ENCODE assay signal across 11 mouse cellular contexts in genomic region chr8:70772890-70773289, GRCm38 (mm10). TPM values are rescaled to one million over a fixed set of nuclear protein-coding genes. Genes with fewer than 3 reads are reported as not detected.
DNase-seq lines count a peak whose midpoint lies in the region; ATAC-seq and TF ChIP-seq lines count a peak whose summit lies in the region.
"Had no signal": no experiment of that assay in that cellular context is flagged by ENCODE, and none has a peak within 500 bp of the region (broad histone marks: within the 10 kb centered on the region; RNA-seq: fewer than 3 reads in every experiment).

No protein-coding gene starts in this region.

- WGBS in forebrain, postnatal 0 days, result 87% methylated on average over 9 of the region's 9 CpGs
- 92% methylated on average over 9 of the region's 9 CpGs for WGBS in forebrain, embryonic 10.5 days
- WGBS in lung, embryonic 16.5 days, result 76% methylated on average over 9 of the region's 9 CpGs
- WGBS in lung, adult 2 months, result 64% methylated on average over 9 of the region's 9 CpGs
- 82% methylated on average over 9 of the region's 9 CpGs for WGBS in embryonic facial prominence, embryonic 14.5 days
- WGBS in neural tube, embryonic 13.5 days, result 91% methylated on average over 9 of the region's 9 CpGs

- H3K9ac ChIP-seq in forebrain, postnatal 0 days, result peak overlapping the region; percentile 100; the same call in 1 of the 2 replicates
- H3K9ac ChIP-seq in lung, embryonic 16.5 days (ENCODE audit: low read length), result peak overlapping the region; percentile 9; the same call in 1 of the 2 replicates
- H3K9ac ChIP-seq in embryonic facial prominence, embryonic 14.5 days (ENCODE audit: low read depth, low read length), result 0 out of 2 replicates have a peak overlapping the region, but pooled peaks have one; percentile 46
- peak overlapping the region; percentile 94; the same call in 1 of the 2 replicates for H3K9ac ChIP-seq in neural tube, embryonic 13.5 days

- peaks cover 62% of the 10 kb centered on the region for H3K36me3 ChIP-seq in forebrain, postnatal 0 days (ENCODE audit: insufficient read depth)
- peaks cover 73% of the 10 kb centered on the region for H3K36me3 ChIP-seq in forebrain, embryonic 10.5 days (replicated peaks)
- H3K36me3 ChIP-seq in lung, embryonic 16.5 days (ENCODE audit: control insufficient read depth, insufficient read depth, low read length), result peaks cover 23% of the 10 kb centered on the region
- peaks cover 63% of the 10 kb centered on the region for H3K36me3 ChIP-seq in embryonic facial prominence, embryonic 14.5 days (ENCODE audit: control insufficient read depth, insufficient read depth, low read length)
- H3K36me3 ChIP-seq in neural tube, embryonic 13.5 days, result peaks cover 67% of the 10 kb centered on the region

- ATAC-seq in forebrain, postnatal 0 days, result no peak
- ATAC-seq in lung, embryonic 16.5 days (ENCODE audit: low read depth), result no peak
- no peak for ATAC-seq in embryonic facial prominence, embryonic 14.5 days (ENCODE audit: low read depth)
- no peak for ATAC-seq in neural tube, embryonic 13.5 days (ENCODE audit: low read depth)
- ATAC-seq in erythroid progenitor cell, adult 5-6 weeks (replicated peaks; ENCODE audit: low FRiP score, poor library complexity, severe bottlenecking), result no peak

- no peak for DNase-seq in forebrain, postnatal 0 days
- no peak for DNase-seq in forebrain, embryonic 10.5 days (ENCODE audit: extremely low spot score, low spot score)
- DNase-seq in lung, adult 2 months, result no peak
- DNase-seq in embryonic facial prominence, embryonic 14.5 days (ENCODE audit: low spot score), result no peak
- DNase-seq in frontal cortex, postnatal 36 days (ENCODE audit: low spot score in 2 of 2), result no peak
- DNase-seq: kidney, postnatal 10 days had no signal

- no peaks in the 10 kb centered on the region for H3K9me3 ChIP-seq in forebrain, postnatal 0 days (ENCODE audit: low read length)
- no peaks in the 10 kb centered on the region for H3K9me3 ChIP-seq in forebrain, embryonic 10.5 days
- no peaks in the 10 kb centered on the region for H3K9me3 ChIP-seq in lung, embryonic 16.5 days (ENCODE audit: control insufficient read depth, low read length)
- no peaks in the 10 kb centered on the region for H3K9me3 ChIP-seq in embryonic facial prominence, embryonic 14.5 days (ENCODE audit: control insufficient read depth, low read length)
- H3K9me3 ChIP-seq in neural tube, embryonic 13.5 days, result no peaks in the 10 kb centered on the region
- H3K9me3 ChIP-seq: midbrain, embryonic 12.5 days had no signal

- H3K4me1 ChIP-seq in forebrain, postnatal 0 days (ENCODE audit: insufficient read depth), result peaks cover 20% of the 10 kb centered on the region
- peaks cover 64% of the 10 kb centered on the region for H3K4me1 ChIP-seq in forebrain, embryonic 10.5 days
- H3K4me1 ChIP-seq in lung, embryonic 16.5 days (replicated peaks; ENCODE audit: control insufficient read depth, insufficient read depth, low read length), result peaks cover 41% of the 10 kb centered on the region
- peaks cover 8% of the 10 kb centered on the region for H3K4me1 ChIP-seq in lung, adult 2 months (ENCODE audit: control insufficient read depth, insufficient read depth, low read length)
- peaks cover 34% of the 10 kb centered on the region for H3K4me1 ChIP-seq in embryonic facial prominence, embryonic 14.5 days (ENCODE audit: control insufficient read depth, insufficient read depth, low read length)
- peaks cover 46% of the 10 kb centered on the region for H3K4me1 ChIP-seq in neural tube, embryonic 13.5 days (replicated peaks)

- no peak for TF ChIP-seq CTCF in forebrain, postnatal 0 days (IDR thresholded peaks at IDR 0.05; ENCODE audit: low read depth)
- TF ChIP-seq CTCF in lung, adult 2 months (IDR thresholded peaks at IDR 0.05; ENCODE audit: insufficient read depth, low read length), result no peak

- TF ChIP-seq POLR2A in lung, adult 2 months (IDR thresholded peaks at IDR 0.05; ENCODE audit: borderline replicate concordance, extremely low read depth, low read depth, low read length), result no peak

- H3K4me2 ChIP-seq in forebrain, postnatal 0 days (ENCODE audit: low read depth), result no peak overlapping the region
- H3K4me2 ChIP-seq in lung, embryonic 16.5 days (ENCODE audit: low read depth, low read length), result no peak overlapping the region
- H3K4me2 ChIP-seq in embryonic facial prominence, embryonic 14.5 days (ENCODE audit: low read depth, low read length), result peak overlapping the region; percentile 30; the same call in 1 of the 2 replicates
- H3K4me2 ChIP-seq in neural tube, embryonic 13.5 days, result no peak overlapping the region
- H3K4me2 ChIP-seq: midbrain, embryonic 12.5 days had no signal

- H3K27ac ChIP-seq in forebrain, postnatal 0 days (ENCODE audit: low read depth, low read length), result no peak overlapping the region
- no peak overlapping the region for H3K27ac ChIP-seq in forebrain, embryonic 10.5 days
- peak overlapping the region; percentile 74 for H3K27ac ChIP-seq in lung, embryonic 16.5 days (ENCODE audit: low read length)
- H3K27ac ChIP-seq in embryonic facial prominence, embryonic 14.5 days (replicated peaks; ENCODE audit: low read depth, low read length), result peak overlapping the region; percentile 67
- peak overlapping the region; percentile 77 for H3K27ac ChIP-seq in neural tube, embryonic 13.5 days (replicated peaks)
- H3K27ac ChIP-seq: midbrain, embryonic 12.5 days had no signal

- no peak overlapping the region for H3K4me3 ChIP-seq in forebrain, postnatal 0 days (ENCODE audit: low read depth, low read length)
- no peak overlapping the region for H3K4me3 ChIP-seq in forebrain, embryonic 10.5 days
- H3K4me3 ChIP-seq in lung, embryonic 16.5 days (ENCODE audit: low read length), result no peak overlapping the region
- H3K4me3 ChIP-seq in lung, adult 2 months (replicated peaks; ENCODE audit: extremely low read depth, low read depth, low read length), result no peak overlapping the region
- no peak overlapping the region for H3K4me3 ChIP-seq in embryonic facial prominence, embryonic 14.5 days (ENCODE audit: low read depth, low read length)
- no peak overlapping the region for H3K4me3 ChIP-seq in neural tube, embryonic 13.5 days
- H3K4me3 ChIP-seq: midbrain, embryonic 12.5 days had no signal

- H3K27me3 ChIP-seq in forebrain, postnatal 0 days (ENCODE audit: insufficient read depth, low read length), result no peaks in the 10 kb centered on the region
- H3K27me3 ChIP-seq in forebrain, embryonic 10.5 days (ENCODE audit: poor library complexity, severe bottlenecking), result peaks cover 22% of the 10 kb centered on the region
- H3K27me3 ChIP-seq in lung, embryonic 16.5 days (ENCODE audit: control insufficient read depth, insufficient read depth, low read depth, low read length), result no peaks in the 10 kb centered on the region
- H3K27me3 ChIP-seq in embryonic facial prominence, embryonic 14.5 days (replicated peaks; ENCODE audit: control insufficient read depth, insufficient read depth, low read length), result no peaks in the 10 kb centered on the region
- H3K27me3 ChIP-seq in neural tube, embryonic 13.5 days, result no peaks in the 10 kb centered on the region

RNA-seq across cellular contexts. Expression of gene Pik3r2, which starts 3.6 kb away (rescaled TPM):
- 160 and 170 TPM in 2 replicates for total RNA-seq in forebrain, postnatal 0 days (2014; rRNA removed)
- 147 and 153 TPM in 2 replicates for polyA plus RNA-seq in forebrain, postnatal 0 days (2015; fragmentation: Nextera tagmentation; extraction: Ambion mirVana)
- 67.1 and 69.2 TPM in 2 replicates for polyA plus RNA-seq in forebrain, embryonic 10.5 days (2016; fragmentation: Nextera tagmentation; extraction: Ambion mirVana)
- polyA plus RNA-seq in lung, embryonic 16.5 days (2015; fragmentation: Nextera tagmentation; extraction: Ambion mirVana), result 56.0 and 56.8 TPM in 2 replicates
- polyA plus RNA-seq in lung, adult 2 months (2012; rRNA removed), result 112 and 119 TPM in 2 replicates
- 61.5 and 70.3 TPM in 2 replicates for polyA plus RNA-seq in embryonic facial prominence, embryonic 14.5 days (2014; fragmentation: Nextera tagmentation; extraction: Ambion mirVana)
- 88.9 and 93.7 TPM in 2 replicates for polyA plus RNA-seq in neural tube, embryonic 13.5 days (2015; fragmentation: Nextera tagmentation; extraction: Ambion mirVana)
- 3.8 and 5.4 TPM in 2 replicates for total RNA-seq in erythroid progenitor cell, adult 5-6 weeks (2015; ENCODE audit: low replicate concordance)
- 7.3 and 8.0 TPM in 2 replicates for total RNA-seq in erythroid progenitor cell, adult 5-6 weeks (2017; ENCODE audit: low replicate concordance)

RNA-seq across cellular contexts. Expression of gene Mpv17l2, which starts 12.1 kb away (rescaled TPM):
- total RNA-seq in forebrain, postnatal 0 days (2014; rRNA removed), result 33.7 and 39.9 TPM in 2 replicates
- 60.4 and 61.9 TPM in 2 replicates for polyA plus RNA-seq in forebrain, postnatal 0 days (2015; fragmentation: Nextera tagmentation; extraction: Ambion mirVana)
- polyA plus RNA-seq in forebrain, embryonic 10.5 days (2016; fragmentation: Nextera tagmentation; extraction: Ambion mirVana), result 30.8 and 34.3 TPM in 2 replicates
- 37.1 and 39.2 TPM in 2 replicates for polyA plus RNA-seq in lung, embryonic 16.5 days (2015; fragmentation: Nextera tagmentation; extraction: Ambion mirVana)
- 61.6 and 80.0 TPM in 2 replicates for polyA plus RNA-seq in lung, adult 2 months (2012; rRNA removed)
- 34.2 and 36.5 TPM in 2 replicates for polyA plus RNA-seq in embryonic facial prominence, embryonic 14.5 days (2014; fragmentation: Nextera tagmentation; extraction: Ambion mirVana)
- polyA plus RNA-seq in neural tube, embryonic 13.5 days (2015; fragmentation: Nextera tagmentation; extraction: Ambion mirVana), result 46.1 and 54.5 TPM in 2 replicates
- total RNA-seq in erythroid progenitor cell, adult 5-6 weeks (2015; ENCODE audit: low replicate concordance), result 16.9 and 31.0 TPM in 2 replicates
- 5.1 and 30.4 TPM in 2 replicates for total RNA-seq in erythroid progenitor cell, adult 5-6 weeks (2017; ENCODE audit: low replicate concordance)

RNA-seq across cellular contexts. Expression of gene Rab3a, which starts 18.4 kb away (rescaled TPM):
- total RNA-seq in forebrain, postnatal 0 days (2014; rRNA removed), result 450 and 499 TPM in 2 replicates
- polyA plus RNA-seq in forebrain, postnatal 0 days (2015; fragmentation: Nextera tagmentation; extraction: Ambion mirVana), result 632 and 673 TPM in 2 replicates
- 10.5 and 12.2 TPM in 2 replicates for polyA plus RNA-seq in forebrain, embryonic 10.5 days (2016; fragmentation: Nextera tagmentation; extraction: Ambion mirVana)
- 14.8 and 16.2 TPM in 2 replicates for polyA plus RNA-seq in lung, embryonic 16.5 days (2015; fragmentation: Nextera tagmentation; extraction: Ambion mirVana)
- polyA plus RNA-seq in lung, adult 2 months (2012; rRNA removed), result 46.4 and 53.4 TPM in 2 replicates
- polyA plus RNA-seq in embryonic facial prominence, embryonic 14.5 days (2014; fragmentation: Nextera tagmentation; extraction: Ambion mirVana), result 36.3 and 39.0 TPM in 2 replicates
- polyA plus RNA-seq in neural tube, embryonic 13.5 days (2015; fragmentation: Nextera tagmentation; extraction: Ambion mirVana), result 402 and 417 TPM in 2 replicates
- 7.1 TPM in 1 of 2 replicates, not detected in the other for total RNA-seq in erythroid progenitor cell, adult 5-6 weeks (2015; ENCODE audit: low replicate concordance)
- total RNA-seq in erythroid progenitor cell, adult 5-6 weeks (2017; ENCODE audit: low replicate concordance), result 2.2 and 4.9 TPM in 2 replicates

RNA-seq across cellular contexts. Expression of gene Mast3, which starts 32.0 kb away (rescaled TPM):
- 26.2 and 60.0 TPM in 2 replicates for total RNA-seq in forebrain, postnatal 0 days (2014; rRNA removed)
- 20.3 and 25.2 TPM in 2 replicates for polyA plus RNA-seq in forebrain, postnatal 0 days (2015; fragmentation: Nextera tagmentation; extraction: Ambion mirVana)
- 12.0 and 14.9 TPM in 2 replicates for polyA plus RNA-seq in forebrain, embryonic 10.5 days (2016; fragmentation: Nextera tagmentation; extraction: Ambion mirVana)
- polyA plus RNA-seq in lung, embryonic 16.5 days (2015; fragmentation: Nextera tagmentation; extraction: Ambion mirVana), result 13.7 and 14.3 TPM in 2 replicates
- 84.2 and 87.0 TPM in 2 replicates for polyA plus RNA-seq in lung, adult 2 months (2012; rRNA removed)
- polyA plus RNA-seq in embryonic facial prominence, embryonic 14.5 days (2014; fragmentation: Nextera tagmentation; extraction: Ambion mirVana), result 13.5 and 14.9 TPM in 2 replicates
- polyA plus RNA-seq in neural tube, embryonic 13.5 days (2015; fragmentation: Nextera tagmentation; extraction: Ambion mirVana), result 15.8 and 17.6 TPM in 2 replicates
- 13.4 and 14.4 TPM in 2 replicates for total RNA-seq in erythroid progenitor cell, adult 5-6 weeks (2015; ENCODE audit: low replicate concordance)
- total RNA-seq in erythroid progenitor cell, adult 5-6 weeks (2017; ENCODE audit: low replicate concordance), result 2.7 and 3.0 TPM in 2 replicates

RNA-seq across cellular contexts. Expression of gene Il12rb1, which starts 35.4 kb away (rescaled TPM):
- 0.05 TPM in 1 of 2 replicates, not detected in the other for total RNA-seq in forebrain, postnatal 0 days (2014; rRNA removed)
- polyA plus RNA-seq in forebrain, postnatal 0 days (2015; fragmentation: Nextera tagmentation; extraction: Ambion mirVana), result not detected in 2 replicates
- polyA plus RNA-seq in forebrain, embryonic 10.5 days (2016; fragmentation: Nextera tagmentation; extraction: Ambion mirVana), result 0.12 TPM in 1 of 2 replicates, not detected in the other
- polyA plus RNA-seq in lung, embryonic 16.5 days (2015; fragmentation: Nextera tagmentation; extraction: Ambion mirVana), result 0.24 and 0.69 TPM in 2 replicates
- 0.86 and 1.5 TPM in 2 replicates for polyA plus RNA-seq in lung, adult 2 months (2012; rRNA removed)
- 0.07 and 0.19 TPM in 2 replicates for polyA plus RNA-seq in embryonic facial prominence, embryonic 14.5 days (2014; fragmentation: Nextera tagmentation; extraction: Ambion mirVana)
- not detected in 2 replicates for polyA plus RNA-seq in neural tube, embryonic 13.5 days (2015; fragmentation: Nextera tagmentation; extraction: Ambion mirVana)
- total RNA-seq in erythroid progenitor cell, adult 5-6 weeks (2015; ENCODE audit: low replicate concordance), result 0.84 and 1.1 TPM in 2 replicates
- 0.13 and 0.53 TPM in 2 replicates for total RNA-seq in erythroid progenitor cell, adult 5-6 weeks (2017; ENCODE audit: low replicate concordance)
- polyA plus RNA-seq: heart, embryonic 14.5 days had no signal

Comparison
In these comparisons a context has a peak if more than half of its experiments do, and no peak if none do; other contexts are left out.
1. H3K27ac ChIP-seq: peak in lung, embryonic 16.5 days (single experiment), embryonic facial prominence, embryonic 14.5 days (single experiment) and neural tube, embryonic 13.5 days (single experiment); none in forebrain, postnatal 0 days (single experiment) and forebrain, embryonic 10.5 days (single experiment).
2. H3K9ac ChIP-seq: peak in every context shown above with its lines; median percentile 100 in forebrain, postnatal 0 days; 94 in neural tube, embryonic 13.5 days; 46 in embryonic facial prominence, embryonic 14.5 days; 9 in lung, embryonic 16.5 days.